Mouse (Mus musculus) forebrain, embryonic 16.5 days (tissue): ENCODE measurements around the gene Bag1. TPM values are rescaled to one million over a fixed set of nuclear protein-coding genes. Genes with fewer than 3 reads are reported as not detected.

ENCODE experiments used
- microRNA-seq: library from miRNA; unstranded; fragments of <30 nt; microRNA quantifications from one replicate; pipeline ENCODE4, GENCODE M21; 2017
- polyA plus RNA-seq: library from polyadenylated mRNA; unstranded; fragments of >200 nt; fragmentation: Nextera tagmentation; extraction: Ambion mirVana; gene quantifications from 2 replicates; pipeline ENCODE4 v1.2.1, GENCODE M21; 2015

The Bag1 gene
- polyA plus RNA-seq, 1 experiment from 2014 or later = 180 TPM

Small RNA genes lying within 50 kb of the gene (microRNA-seq; reads per million reads assigned to microRNA genes)
- gene Mir3094 = 3.1 reads per million, percentile 12 among the genes with 10 or more reads in this experiment

Other genes starting within 250 kb of the Bag1 start
- gene Aptx, start 245.1 kb downstream of the Bag1 start, polyA plus RNA-seq = 56.9 and 64.9 TPM in 2 replicates
- 686 and 721 TPM in 2 replicates for gene Dnaja1, start 226.1 kb downstream of the Bag1 start, polyA plus RNA-seq
- gene Smu1, start 190.4 kb downstream of the Bag1 start, polyA plus RNA-seq = 155 and 165 TPM in 2 replicates
- 6.9 and 7.7 TPM in 2 replicates for gene B4galt1, start 94.3 kb downstream of the Bag1 start, polyA plus RNA-seq
- gene Spink4, start 28.2 kb downstream of the Bag1 start, polyA plus RNA-seq = not detected in 2 replicates
- 167 and 183 TPM in 2 replicates for gene Chmp5, start 113 bp upstream of the Bag1 start, polyA plus RNA-seq
- 133 and 141 TPM in 2 replicates for gene Nfx1, start 22.6 kb upstream of the Bag1 start, polyA plus RNA-seq
- gene Aqp7, start 99.8 kb upstream of the Bag1 start, polyA plus RNA-seq = 0.11 TPM in 1 of 2 replicates, not detected in the other
- gene Aqp3, start 149.9 kb upstream of the Bag1 start, polyA plus RNA-seq = 0.11 and 0.45 TPM in 2 replicates
- 41.7 and 45.6 TPM in 2 replicates for gene Nol6, start 176.2 kb upstream of the Bag1 start, polyA plus RNA-seq
- gene Ube2r2, start 187.4 kb upstream of the Bag1 start, polyA plus RNA-seq = 51.4 and 56.2 TPM in 2 replicates